Mouse (Mus musculus): Measurements from ENCODE around the gene Lzic. TPM values are rescaled to one million over a fixed set of nuclear protein-coding genes. Genes with fewer than 3 reads are reported as not detected.

Gene Lzic
- total and polyA plus RNA-seq, 3 experiments, result 40.0 to 53.3 (median 43.4) TPM

DNA sequence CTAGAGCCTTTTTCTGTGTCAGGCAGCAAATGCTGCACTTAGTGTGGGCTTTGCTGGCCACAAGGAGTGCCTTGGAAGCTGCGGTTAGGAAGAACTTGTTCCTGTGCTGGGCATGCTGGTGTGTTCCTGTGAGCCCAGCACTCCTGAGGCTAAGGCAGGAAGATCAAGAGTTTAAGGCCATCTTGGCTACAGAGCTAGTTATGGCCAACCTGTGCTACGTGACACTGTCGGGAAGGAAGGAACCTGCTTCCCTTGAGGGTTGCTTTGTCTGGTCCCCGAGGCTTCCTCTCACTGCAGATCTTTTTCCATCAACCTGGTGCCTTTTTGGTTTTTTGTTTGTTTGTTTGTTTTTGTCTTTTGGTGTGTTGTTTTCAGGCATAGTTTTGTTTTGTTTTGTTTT is 40.1 kb downstream of the Lzic start:
- Histone ChIP-seq H3K4me3 (replicated peaks in 1 of 3; ENCODE audit: low read depth in 2 of 3, low read length in 2 of 3, poor library complexity in 1 of 3) (no peak overlapping the region), H3K79me2 (replicated peaks; ENCODE audit: control insufficient read depth, extremely low read depth, insufficient read depth, poor library complexity, severe bottlenecking) (no peaks in the 10 kb centered on the region), H3K9ac (ENCODE audit: insufficient read depth, low read depth) (no peak overlapping the region), H3K4me2 (ENCODE audit: insufficient read depth, low read depth, poor library complexity, severe bottlenecking) (no peak overlapping the region), H3K27ac (ENCODE audit: insufficient read depth, low read depth) (no peak overlapping the region), H3K9me3 (replicated peaks; ENCODE audit: low read length) (no peaks in the 10 kb centered on the region), H3K27me3 (replicated peaks) (peaks cover 13% of the 10 kb centered on the region), H3K36me3 (replicated peaks in 1 of 2; ENCODE audit: control insufficient read depth in 1 of 2, insufficient read depth in 1 of 2, low read length in 1 of 2) (no peaks in the 10 kb centered on the region), H3K4me1 (ENCODE audit: control insufficient read depth in 1 of 2, insufficient read depth in 2 of 2) (peaks cover 4 to 7% of the 10 kb centered on the region in 2 experiments)
- no peak for TF ChIP-seq EP300 (IDR thresholded peaks at IDR 0.05; ENCODE audit: low read length)
- no peak for TF ChIP-seq POLR2AphosphoS2 (IDR thresholded peaks at IDR 0.05; ENCODE audit: low read depth, low read length)
- no peak for TF ChIP-seq JUND (conservative IDR thresholded peaks at IDR 0.05; ENCODE audit: low read depth, low read length)
- TF ChIP-seq USF1 (IDR thresholded peaks at IDR 0.05; ENCODE audit: low read depth, low read length), result no peak
- no peak for TF ChIP-seq ZNF384 (IDR thresholded peaks at IDR 0.05; ENCODE audit: low read depth, low read length)
- TF ChIP-seq USF2 (conservative IDR thresholded peaks at IDR 0.05; ENCODE audit: low read depth, low read length), result no peak
- TF ChIP-seq JUN (IDR thresholded peaks at IDR 0.05; ENCODE audit: insufficient read depth, low read depth, low read length), result no peak
- TF ChIP-seq GABPA (IDR thresholded peaks at IDR 0.05; ENCODE audit: insufficient replicate concordance, low read depth, low read length), result no peak
- TF ChIP-seq POLR2A (IDR thresholded peaks at IDR 0.05; ENCODE audit: low read depth, low read length), result no peak
- no peak for TF ChIP-seq MAX (IDR thresholded peaks at IDR 0.05; ENCODE audit: low read length)
- TF ChIP-seq NELFE (IDR thresholded peaks at IDR 0.05; ENCODE audit: low read depth, low read length), result no peak
- no peak for TF ChIP-seq RAD21 (IDR thresholded peaks at IDR 0.05; ENCODE audit: low read depth, low read length)
- no peak for TF ChIP-seq E2F4 (IDR thresholded peaks at IDR 0.05; ENCODE audit: insufficient replicate concordance, low read depth, low read length)
- TF ChIP-seq BHLHE40 (IDR thresholded peaks at IDR 0.05; ENCODE audit: low read depth, low read length), result no peak
- no peak for TF ChIP-seq MAZ (IDR thresholded peaks at IDR 0.05; ENCODE audit: low read depth, low read length)
- no peak for TF ChIP-seq ZMIZ1 (IDR thresholded peaks at IDR 0.05; ENCODE audit: low read depth, low read length)
- TF ChIP-seq NRF1 (IDR thresholded peaks at IDR 0.05; ENCODE audit: low read depth, low read length), result no peak
- in situ Hi-C loops (cut with MboI; ENCODE audit: low pct_ligation_motif_present, low pct_unique_long_range_greater_than_20kb, low sequenced_read_pairs), result loop anchor here (5.0 kb wide), 1 partner anchor 73 kb away; the partner anchor contains the start of gene Rbp7
- dilution Hi-C loops (cut with MboI; ENCODE audit: extremely low pct_ligation_motif_present, extremely low pct_unique_long_range_greater_than_20kb, low sequenced_read_pairs), result no loop called here
- DNase-seq (ENCODE audit: extremely low read depth), result no peak

DNA sequence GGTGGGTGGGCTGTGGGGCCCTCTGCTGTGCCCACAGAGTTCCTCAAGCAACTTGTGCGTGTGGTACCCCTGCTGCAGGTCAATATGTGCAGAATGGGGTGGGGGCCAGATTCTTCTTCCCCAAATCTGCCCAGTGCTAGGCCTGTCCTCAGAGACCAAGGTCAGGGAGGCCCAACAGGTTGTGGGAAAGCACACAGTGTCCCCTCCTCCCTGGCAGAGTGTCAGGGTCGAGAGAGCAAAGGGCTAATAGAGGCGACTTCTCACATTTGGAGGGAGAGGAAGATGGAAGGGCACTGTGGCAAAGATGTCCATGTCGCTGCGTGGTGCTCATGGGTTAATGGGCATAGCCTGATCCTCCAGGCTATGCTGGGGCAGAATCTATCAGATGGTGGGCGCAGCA is 40.8 kb downstream of the Lzic start:
- no peak overlapping the region for H3K4me3 ChIP-seq (replicated peaks in 1 of 3; ENCODE audit: low read depth in 2 of 3, low read length in 2 of 3, poor library complexity in 1 of 3)
- no peaks in the 10 kb centered on the region for H3K9me3 ChIP-seq (replicated peaks; ENCODE audit: low read length)
- no peaks in the 10 kb centered on the region for H3K36me3 ChIP-seq (replicated peaks in 1 of 2; ENCODE audit: control insufficient read depth in 1 of 2, insufficient read depth in 1 of 2, low read length in 1 of 2)
- no peaks in the 10 kb centered on the region for H3K79me2 ChIP-seq (replicated peaks; ENCODE audit: control insufficient read depth, extremely low read depth, insufficient read depth, poor library complexity, severe bottlenecking)
- dilution Hi-C loops (cut with MboI; ENCODE audit: extremely low pct_ligation_motif_present, extremely low pct_unique_long_range_greater_than_20kb, low sequenced_read_pairs), result no loop called here
- H3K4me1 ChIP-seq (ENCODE audit: control insufficient read depth in 1 of 2, insufficient read depth in 2 of 2), result peaks cover 4 to 7% of the 10 kb centered on the region in 2 experiments
- H3K4me2 ChIP-seq (ENCODE audit: insufficient read depth, low read depth, poor library complexity, severe bottlenecking), result no peak overlapping the region
- TF ChIP-seq CHD1 (IDR thresholded peaks at IDR 0.05; ENCODE audit: low read depth, low read length) (no peak), RAD21 (IDR thresholded peaks at IDR 0.05; ENCODE audit: low read depth, low read length) (no peak), E2F4 (IDR thresholded peaks at IDR 0.05; ENCODE audit: insufficient replicate concordance, low read depth, low read length) (no peak), POLR2A (IDR thresholded peaks at IDR 0.05; ENCODE audit: low read depth, low read length) (no peak), ZC3H11A (IDR thresholded peaks at IDR 0.05; ENCODE audit: low read depth, low read length) (no peak), MEF2A (IDR thresholded peaks at IDR 0.05; ENCODE audit: borderline replicate concordance, low read depth, low read length) (no peak), MYC (IDR thresholded peaks at IDR 0.05; ENCODE audit: low read depth, low read length) (no peak), MAZ (IDR thresholded peaks at IDR 0.05; ENCODE audit: low read depth, low read length) (no peak), NRF1 (IDR thresholded peaks at IDR 0.05; ENCODE audit: low read depth, low read length) (no peak), MAFK (IDR thresholded peaks at IDR 0.05; ENCODE audit: insufficient replicate concordance, low read length) (no peak), ZKSCAN1 (IDR thresholded peaks at IDR 0.05; ENCODE audit: borderline replicate concordance, low read depth, low read length) (no peak), UBTF (IDR thresholded peaks at IDR 0.05; ENCODE audit: low read depth, low read length) (no peak), NELFE (IDR thresholded peaks at IDR 0.05; ENCODE audit: low read depth, low read length) (no peak), JUND (conservative IDR thresholded peaks at IDR 0.05; ENCODE audit: low read depth, low read length) (no peak), POLR2AphosphoS2 (IDR thresholded peaks at IDR 0.05; ENCODE audit: low read depth, low read length) (no peak), PAX5 (IDR thresholded peaks at IDR 0.05; ENCODE audit: low read length) (no peak), CTCF (conservative IDR thresholded peaks at IDR 0.05 in 1 of 2, IDR thresholded peaks at IDR 0.05 in 1 of 2; ENCODE audit: low read depth in 2 of 2, low read length in 2 of 2) (no peak)
- no peak overlapping the region for H3K9ac ChIP-seq (ENCODE audit: insufficient read depth, low read depth)
- in situ Hi-C loops (cut with MboI; ENCODE audit: low pct_ligation_motif_present, low pct_unique_long_range_greater_than_20kb, low sequenced_read_pairs), result loop anchor here (5.0 kb wide), 1 partner anchor 74 kb away; the partner anchor contains the start of gene Rbp7
- H3K27me3 ChIP-seq (replicated peaks), result peaks cover 11% of the 10 kb centered on the region
- no peak overlapping the region for H3K27ac ChIP-seq (ENCODE audit: insufficient read depth, low read depth)
- DNase-seq (ENCODE audit: extremely low read depth), result no peak

Data from CH12.LX (cell line).